Mouse (Mus musculus): ENCODE measurements around the gene Unc13c.

DNA sequence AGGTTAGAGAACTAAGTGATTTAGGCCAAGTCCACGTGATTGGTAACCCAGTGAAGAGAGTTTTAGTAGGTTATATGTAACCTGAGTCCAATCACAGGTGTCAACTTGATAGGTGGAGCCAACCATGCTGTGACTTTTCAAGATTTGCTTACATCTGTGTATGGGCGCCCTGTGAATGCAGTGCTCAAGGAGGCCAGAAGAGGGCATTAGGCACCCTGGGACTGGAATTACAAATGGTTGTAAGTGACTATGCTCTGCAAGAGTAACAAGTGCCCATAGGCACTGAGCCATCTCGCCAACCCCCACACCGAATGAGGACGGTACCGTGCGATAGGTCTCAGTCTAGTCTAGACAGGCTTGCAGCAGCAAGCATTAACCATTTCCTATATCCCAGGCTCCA lies 305.9 kb downstream of the Unc13c start:
- TF ChIP-seq CTCF (IDR thresholded peaks at IDR 0.05; ENCODE audit: insufficient read depth, low read length), result no peak
- no peak for TF ChIP-seq POLR2A (IDR thresholded peaks at IDR 0.05; ENCODE audit: borderline replicate concordance, extremely low read depth, low read depth, low read length)

All from lung, adult 2 months (tissue).